Mouse (Mus musculus) kidney, adult 2 months (tissue): ENCODE measurements at regions not wholly inside any gene's neighbourhood (a gene's known extent, or its start where the extent isn't known, plus 50 kb on each side); places are given as distances from the start of the nearest gene placed in this dataset.

Experiments
- CTCF ChIP-seq: fragments of 200-500 bp; conservative IDR thresholded peaks from 2 replicates; pipeline ENCODE4 v1.5.1; 2011; ENCODE audit warnings: low read depth, mild to moderate bottlenecking, control low read depth, low read length, moderate library complexity, mixed read lengths; ENCODE audit not compliant: insufficient read depth, insufficient read length
- POLR2A ChIP-seq: fragments of 200-500 bp; IDR thresholded peaks from one replicate; pipeline ENCODE4 v1.6.1; 2011; ENCODE audit warnings: low read depth, low read length, control low read depth

- TF ChIP-seq CTCF, result no peak
- TF ChIP-seq POLR2A, result no peak
Measured at GRCm38 (mm10) chrX:128577402-128577801, 841.0 kb upstream of the Cldn34c4 start.
